11 mouse cellular contexts compared by ENCODE assay signal in genomic region chr6:72222271-72222724, GRCm38 (mm10). TPM values are rescaled to one million over a fixed set of nuclear protein-coding genes. Genes with fewer than 3 reads are reported as not detected.
DNase-seq lines count a peak whose midpoint lies in the region; ATAC-seq lines count a peak whose summit lies in the region.
"Had no signal": no experiment of that assay in that cellular context is flagged by ENCODE, and none has a peak within 500 bp of the region (broad histone marks: within the 10 kb centered on the region; RNA-seq: fewer than 3 reads in every experiment).

No protein-coding gene starts in this region.

- H3K9me3 ChIP-seq in megakaryocyte, embryonic 14.5 days: no peaks in the 10 kb centered on the region
- H3K9me3 ChIP-seq in forebrain, embryonic 13.5 days (replicated peaks): no peaks in the 10 kb centered on the region
- H3K9me3 ChIP-seq in limb, embryonic 12.5 days: no peaks in the 10 kb centered on the region
- no peaks in the 10 kb centered on the region for H3K9me3 ChIP-seq in stomach, embryonic 16.5 days (replicated peaks; ENCODE audit: control insufficient read depth, low read length)
- H3K9me3 ChIP-seq: liver, embryonic 13.5 days had no signal

- no peak for ATAC-seq in megakaryocyte, adult 5-6 weeks (ENCODE audit: poor library complexity, severe bottlenecking)
- peak; percentile 82 for ATAC-seq in forebrain, embryonic 13.5 days
- no peak for ATAC-seq in limb, embryonic 12.5 days (ENCODE audit: insufficient number of reproducible peaks, insufficient read depth, low FRiP score, low TSS enrichment, low read depth)
- ATAC-seq in stomach, embryonic 16.5 days (ENCODE audit: insufficient read depth, low FRiP score): peak; percentile 45; the same call in 1 of the 2 replicates
- ATAC-seq: inflammation-experienced regulatory T-cells, adult 6 months had no signal

- 0% methylated on average over 11 of the region's 11 CpGs for WGBS in forebrain, embryonic 13.5 days
- 3% methylated on average over 11 of the region's 11 CpGs for WGBS in limb, embryonic 12.5 days
- WGBS in stomach, embryonic 16.5 days: 21% methylated on average over 11 of the region's 11 CpGs

- peak overlapping the region; percentile 15 for H3K4me3 ChIP-seq in megakaryocyte, embryonic 14.5 days (replicated peaks)
- H3K4me3 ChIP-seq in forebrain, embryonic 13.5 days: no peak overlapping the region
- 0 out of 2 replicates have a peak overlapping the region, but pooled peaks have one; percentile 1 for H3K4me3 ChIP-seq in limb, embryonic 12.5 days (replicated peaks)
- H3K4me3 ChIP-seq in stomach, embryonic 16.5 days (replicated peaks; ENCODE audit: low read length): no peak overlapping the region
- H3K4me3 ChIP-seq: liver, embryonic 13.5 days had no signal

- peaks cover 90% of the 10 kb centered on the region for H3K27me3 ChIP-seq in megakaryocyte, embryonic 14.5 days (replicated peaks)
- H3K27me3 ChIP-seq in forebrain, embryonic 13.5 days: peaks cover 13% of the 10 kb centered on the region; the same call in 1 of the 2 replicates
- H3K27me3 ChIP-seq in limb, embryonic 12.5 days: peaks cover 9% of the 10 kb centered on the region
- no peaks in the 10 kb centered on the region for H3K27me3 ChIP-seq in stomach, embryonic 16.5 days (ENCODE audit: control insufficient read depth, insufficient read depth, low read length)

- H3K27ac ChIP-seq in forebrain, embryonic 13.5 days: peak overlapping the region; percentile 76
- H3K27ac ChIP-seq in limb, embryonic 12.5 days: peak overlapping the region; percentile 54
- no peak overlapping the region for H3K27ac ChIP-seq in stomach, embryonic 16.5 days (ENCODE audit: low read length)
- H3K27ac ChIP-seq: liver, embryonic 13.5 days had no signal

- H3K4me1 ChIP-seq in megakaryocyte, embryonic 14.5 days: peaks cover 91% of the 10 kb centered on the region
- peaks cover 68% of the 10 kb centered on the region for H3K4me1 ChIP-seq in forebrain, embryonic 13.5 days
- peaks cover 84% of the 10 kb centered on the region for H3K4me1 ChIP-seq in limb, embryonic 12.5 days (replicated peaks)
- H3K4me1 ChIP-seq in stomach, embryonic 16.5 days (ENCODE audit: control insufficient read depth, insufficient read depth, low read length): peaks cover 48% of the 10 kb centered on the region

- peaks cover 97% of the 10 kb centered on the region for H3K36me3 ChIP-seq in megakaryocyte, embryonic 14.5 days (replicated peaks; ENCODE audit: low read length)
- no peaks in the 10 kb centered on the region for H3K36me3 ChIP-seq in forebrain, embryonic 13.5 days (ENCODE audit: poor library complexity, severe bottlenecking)
- no peaks in the 10 kb centered on the region; the same call in 1 of the 2 replicates for H3K36me3 ChIP-seq in limb, embryonic 12.5 days
- H3K36me3 ChIP-seq in stomach, embryonic 16.5 days (ENCODE audit: control insufficient read depth, insufficient read depth, low read length): no peaks in the 10 kb centered on the region
- H3K36me3 ChIP-seq: liver, embryonic 13.5 days had no signal

- no peak for DNase-seq in layer of hippocampus, postnatal 14 days (ENCODE audit: low spot score in 2 of 2)
- DNase-seq in kidney, adult 8-10 months: no peak
- DNase-seq in cerebellum, postnatal 4 days (ENCODE audit: low spot score in 2 of 2): no peak
- DNase-seq: liver, embryonic 13.5 days; thymus, postnatal 14 days had no signal

- H3K4me2 ChIP-seq in forebrain, embryonic 13.5 days: peak overlapping the region; percentile 30
- H3K4me2 ChIP-seq in limb, embryonic 12.5 days: peak overlapping the region; percentile 28
- H3K4me2 ChIP-seq in stomach, embryonic 16.5 days (ENCODE audit: low read depth, low read length): no peak overlapping the region
- H3K4me2 ChIP-seq: liver, embryonic 13.5 days had no signal

- H3K9ac ChIP-seq in forebrain, embryonic 13.5 days: peak overlapping the region; percentile 34
- no peak overlapping the region for H3K9ac ChIP-seq in limb, embryonic 12.5 days (replicated peaks)
- H3K9ac ChIP-seq in stomach, embryonic 16.5 days (ENCODE audit: low read length): no peak overlapping the region
- H3K9ac ChIP-seq: liver, embryonic 13.5 days had no signal

RNA-seq across cellular contexts. Expression of gene Atoh8, which starts 13.1 kb away (rescaled TPM):
- polyA plus RNA-seq in megakaryocyte, embryonic 14.5 days (2012; ENCODE audit: insufficient read depth, low replicate concordance): 51.0 and 108 TPM in 2 replicates
- 0.22 TPM in 1 of 2 replicates, not detected in the other for total RNA-seq in megakaryocyte, adult 5-6 weeks (2015)
- total RNA-seq in megakaryocyte, adult 5-6 weeks (2017): 0.51 TPM in 1 of 2 replicates, not detected in the other
- 2.9 and 4.5 TPM in 2 replicates for polyA plus RNA-seq in forebrain, embryonic 13.5 days (2015; fragmentation: Nextera tagmentation; extraction: Ambion mirVana)
- 30.7 and 30.8 TPM in 2 replicates for polyA plus RNA-seq in limb, embryonic 12.5 days (2016; fragmentation: Nextera tagmentation; extraction: Ambion mirVana)
- polyA plus RNA-seq in stomach, embryonic 16.5 days (2015; fragmentation: Nextera tagmentation; extraction: Ambion mirVana): 8.6 and 9.2 TPM in 2 replicates
- 1 to 10 TPM; 3.3 to 4.5 TPM for total RNA-seq in layer of hippocampus, postnatal 14 days (2021)
- polyA plus RNA-seq: inflammation-experienced regulatory T-cells, adult 6 months had no signal

Comparison
In these comparisons a context has a peak if more than half of its experiments do, and no peak if none do; other contexts are left out.
1. H3K4me3 ChIP-seq: peak in megakaryocyte, embryonic 14.5 days (single experiment) and limb, embryonic 12.5 days (single experiment); none in forebrain, embryonic 13.5 days (single experiment) and stomach, embryonic 16.5 days (single experiment).
2. ATAC-seq: peak in forebrain, embryonic 13.5 days (single experiment) and stomach, embryonic 16.5 days (single experiment); none in megakaryocyte, adult 5-6 weeks (single experiment) and limb, embryonic 12.5 days (single experiment).